Mouse (Mus musculus): Measurements from ENCODE around the gene Serpina3a. TPM values are rescaled to one million over a fixed set of nuclear protein-coding genes. Genes with fewer than 3 reads are reported as not detected.
"Not testable (repeated sequence)": the region's sequence is repeated elsewhere in the genome, so short reads cannot be mapped to it uniquely, and the experiment has no call there.

Gene Serpina3a
- not detected for total RNA-seq (2021)

DNA sequence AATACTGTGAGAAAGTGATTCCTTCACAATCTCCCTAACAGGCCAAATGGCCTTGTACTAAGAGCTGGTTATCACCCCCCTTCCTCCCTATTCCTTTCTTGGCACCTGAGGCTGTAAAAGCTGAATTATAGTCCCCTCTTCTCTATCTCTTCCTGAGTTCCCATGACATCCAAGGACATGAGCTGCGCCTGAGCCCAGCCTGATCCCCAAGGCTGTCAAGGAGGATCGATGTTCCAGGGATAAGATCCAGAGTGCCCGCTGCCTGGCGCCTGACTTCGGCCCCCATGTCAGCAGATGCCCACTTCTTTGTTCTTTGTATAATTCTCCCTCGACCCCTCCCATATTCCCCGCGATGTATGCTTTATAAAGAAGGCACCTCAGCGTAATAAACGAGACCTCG lies at the start of gene Serpina3a:
Gene Serpina3a, plus strand, starts transcription at position 392 of the 400 bp plus-strand sequence.
- DNase-seq (ENCODE audit: extremely low spot score in 1 of 2, low spot score in 1 of 2), result not testable (repeated sequence)

DNA sequence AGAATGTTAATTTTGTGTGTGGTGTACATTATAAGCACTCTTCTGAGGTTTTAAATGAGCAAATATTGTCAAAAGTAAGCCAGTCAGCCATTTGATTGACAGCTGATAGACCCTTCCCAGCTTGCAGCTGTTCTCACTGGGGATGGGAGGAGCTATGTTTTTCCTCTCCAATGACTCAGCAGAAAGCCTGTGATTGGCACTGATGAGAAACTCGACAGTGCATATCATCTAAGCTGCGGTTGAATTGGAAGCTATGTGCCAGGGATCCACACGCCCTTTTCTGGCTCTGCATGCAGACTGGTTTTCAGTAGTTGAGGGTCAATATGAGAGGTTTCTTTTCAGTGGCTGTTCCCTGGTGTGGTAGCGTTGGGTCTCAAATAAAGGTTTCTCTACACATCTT lies 48.0 kb upstream of the Serpina3a start:
- no peak for DNase-seq (ENCODE audit: extremely low spot score in 1 of 2, low spot score in 1 of 2)

DNA sequence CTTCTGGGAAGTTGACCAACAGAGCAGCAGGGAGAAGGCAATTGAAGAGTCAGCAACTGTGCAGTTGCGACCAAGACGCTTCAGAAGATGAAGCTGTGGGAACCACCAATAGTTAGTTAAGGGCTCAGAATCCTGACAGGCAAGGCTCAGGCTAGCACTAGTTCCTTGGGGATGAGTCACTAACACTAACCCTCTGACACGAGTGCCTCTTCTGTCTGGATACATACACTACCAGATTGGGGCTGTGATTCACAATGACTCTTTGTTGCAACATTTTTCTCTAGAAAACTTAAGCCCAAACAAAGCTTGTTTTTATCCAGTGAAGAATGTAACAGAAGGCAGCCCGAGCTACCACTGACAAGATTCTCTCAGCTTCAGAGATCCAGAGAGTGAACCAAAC lies 47.5 kb upstream of the Serpina3a start:
- no peak for DNase-seq (ENCODE audit: extremely low spot score in 1 of 2, low spot score in 1 of 2)

DNA sequence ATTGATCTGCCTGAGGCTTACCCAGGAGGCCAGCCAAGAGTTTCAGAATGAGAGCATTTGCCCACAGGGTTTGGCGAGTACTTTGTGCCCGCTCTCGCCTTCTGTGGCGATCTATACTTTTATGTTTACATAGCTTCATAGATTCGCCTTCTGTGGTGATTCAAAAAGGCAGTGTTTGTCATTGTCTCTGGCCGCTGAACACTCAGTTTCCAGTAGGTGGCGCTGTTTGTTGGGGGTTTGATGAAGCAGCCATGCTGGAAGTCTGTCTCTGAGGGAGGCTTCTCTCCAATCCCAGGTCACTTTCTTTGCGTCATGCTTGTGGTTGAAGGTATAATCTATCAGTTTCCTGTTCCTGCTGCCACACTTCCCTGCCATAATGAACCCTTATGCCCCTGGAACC lies 46.3 kb upstream of the Serpina3a start:
- peak in 1 of 2 experiments; percentile 60 for DNase-seq (ENCODE audit: extremely low spot score in 1 of 2, low spot score in 1 of 2)

- peak in 1 of 2 experiments; percentile 35 for DNase-seq (ENCODE audit: extremely low spot score in 1 of 2, low spot score in 1 of 2)
Observed at GRCm38 (mm10) chr12:104067549-104067948, 45.0 kb upstream of the Serpina3a start.

DNA sequence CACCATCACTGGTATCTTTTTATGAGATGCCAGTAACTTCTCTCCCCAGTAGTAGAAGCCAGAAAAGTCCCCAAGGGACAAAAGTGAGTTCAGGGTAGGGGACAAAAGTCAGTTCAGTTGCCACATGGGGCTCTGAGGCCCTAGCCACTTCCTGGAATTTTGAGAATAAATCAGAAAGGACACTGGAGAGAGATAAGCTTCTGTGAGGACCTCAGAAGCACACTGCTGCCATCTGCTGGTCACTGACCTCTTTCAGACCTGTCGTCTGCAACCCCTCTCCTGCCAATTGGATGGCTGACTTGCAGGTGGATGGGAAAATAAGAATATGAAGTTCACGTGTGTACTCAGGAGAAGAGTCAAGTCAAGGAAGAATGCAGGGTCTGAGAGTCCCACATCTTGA lies 42.9 kb upstream of the Serpina3a start:
- DNase-seq (ENCODE audit: extremely low spot score in 1 of 2, low spot score in 1 of 2), result peak; percentile 64 to 95

GRCm38 (mm10) chr12:104071708-104072107 lies 40.8 kb upstream of the Serpina3a start:
- DNase-seq (ENCODE audit: extremely low spot score in 1 of 2, low spot score in 1 of 2), result no peak

GRCm38 (mm10) chr12:104072286-104072685 lies 40.2 kb upstream of the Serpina3a start:
- no peak for DNase-seq (ENCODE audit: extremely low spot score in 1 of 2, low spot score in 1 of 2)

DNA sequence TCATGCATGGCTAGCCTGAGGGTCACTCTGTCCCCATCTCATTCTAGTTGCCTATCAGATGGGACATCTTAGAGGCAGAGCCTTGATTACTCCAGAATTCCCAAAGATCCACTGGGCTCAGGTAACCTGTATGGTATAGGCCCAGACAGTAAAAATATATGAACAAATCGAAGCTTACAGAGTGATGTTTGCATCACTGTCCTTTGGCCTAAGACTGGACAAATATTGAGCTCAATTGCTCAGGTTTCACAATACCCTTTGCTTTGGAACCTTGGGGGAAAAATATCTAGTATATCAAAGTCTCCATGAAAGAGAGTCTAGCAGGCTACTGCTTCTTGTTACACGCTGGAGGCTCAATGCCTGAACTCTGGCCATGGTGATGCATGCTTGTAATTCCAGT lies 22.4 kb upstream of the Serpina3a start:
- DNase-seq (ENCODE audit: extremely low spot score in 1 of 2, low spot score in 1 of 2), result no peak

- no peak for DNase-seq (ENCODE audit: extremely low spot score in 1 of 2, low spot score in 1 of 2)
Observed at GRCm38 (mm10) chr12:104091303-104091702, 21.2 kb upstream of the Serpina3a start.

GRCm38 (mm10) chr12:104100768-104101167 lies 11.8 kb upstream of the Serpina3a start, which contains the start of gene Serpina5:
Gene Serpina5 (plus strand): TSS chr12:104101113.
- DNase-seq (ENCODE audit: extremely low spot score in 1 of 2, low spot score in 1 of 2), result no peak

DNA sequence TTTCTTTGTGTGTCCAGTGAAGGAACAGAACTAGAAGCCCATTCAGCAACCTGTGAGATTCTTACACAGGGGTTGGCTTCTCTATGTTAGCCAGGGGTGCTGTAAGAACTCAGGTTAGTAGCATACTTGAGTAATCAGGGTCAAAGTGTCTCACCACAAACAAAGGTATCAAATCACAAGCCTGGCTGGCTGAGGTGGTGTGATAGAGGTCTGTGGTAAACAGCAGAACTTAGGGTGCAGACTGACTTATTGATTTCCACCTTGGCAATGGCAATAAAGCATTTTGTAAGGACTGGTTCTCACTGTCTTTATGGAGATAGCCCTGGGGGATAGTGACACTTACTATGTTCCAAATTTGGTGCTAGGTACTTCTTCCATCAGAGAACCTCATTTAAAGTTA lies 6.7 kb upstream of the Serpina3a start:
- no peak for DNase-seq (ENCODE audit: extremely low spot score in 1 of 2, low spot score in 1 of 2)

DNA sequence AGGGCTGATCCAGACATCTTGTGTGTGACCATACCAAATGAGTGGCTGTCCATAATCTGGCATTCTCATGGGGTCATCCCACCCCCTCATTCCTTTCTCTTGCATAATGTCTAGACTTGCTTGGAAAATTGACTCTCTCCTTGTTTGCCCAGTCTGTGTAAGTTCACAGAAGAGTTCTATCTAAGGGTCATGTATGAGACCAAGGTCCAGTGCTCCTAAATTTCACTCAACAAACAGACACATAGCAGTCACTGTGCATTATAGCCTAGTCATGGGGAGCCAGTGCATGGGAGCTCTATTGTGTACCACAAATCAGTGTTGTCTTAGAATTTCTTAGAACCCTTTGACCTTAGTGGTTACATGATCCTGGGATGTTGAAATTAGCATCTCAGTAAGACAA lies 5.6 kb upstream of the Serpina3a start:
- DNase-seq (ENCODE audit: extremely low spot score in 1 of 2, low spot score in 1 of 2), result no peak

DNA sequence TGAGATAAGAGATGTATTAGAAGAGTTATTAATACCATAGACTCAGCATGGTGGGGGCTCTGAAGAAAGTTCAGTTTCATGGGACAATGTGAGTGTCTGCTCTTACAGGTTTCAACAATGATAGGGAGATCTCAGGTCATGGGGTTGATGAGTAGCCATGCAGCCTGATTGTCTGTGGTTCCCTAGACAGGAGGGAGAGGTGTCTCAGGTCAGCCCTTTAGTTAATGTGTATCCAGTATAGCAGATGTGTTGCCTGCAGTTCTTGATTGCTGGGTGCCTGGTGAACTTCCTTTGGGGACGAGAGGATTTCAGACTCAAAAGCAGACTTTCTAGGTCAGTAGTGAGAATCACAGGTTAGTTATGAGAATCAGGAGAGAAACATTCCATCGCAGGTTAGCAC lies 4.0 kb upstream of the Serpina3a start:
- no peak for DNase-seq (ENCODE audit: extremely low spot score in 1 of 2, low spot score in 1 of 2)

GRCm38 (mm10) chr12:104114921-104115579 lies 2.5 kb downstream of the Serpina3a start:
- no peak for DNase-seq (ENCODE audit: extremely low spot score in 1 of 2, low spot score in 1 of 2)

GRCm38 (mm10) chr12:104123097-104123496 lies 10.6 kb downstream of the Serpina3a start:
- no peak for DNase-seq (ENCODE audit: extremely low spot score in 1 of 2, low spot score in 1 of 2)

GRCm38 (mm10) chr12:104123996-104124395 lies 11.5 kb downstream of the Serpina3a start:
- no peak for DNase-seq (ENCODE audit: extremely low spot score in 1 of 2, low spot score in 1 of 2)

DNA sequence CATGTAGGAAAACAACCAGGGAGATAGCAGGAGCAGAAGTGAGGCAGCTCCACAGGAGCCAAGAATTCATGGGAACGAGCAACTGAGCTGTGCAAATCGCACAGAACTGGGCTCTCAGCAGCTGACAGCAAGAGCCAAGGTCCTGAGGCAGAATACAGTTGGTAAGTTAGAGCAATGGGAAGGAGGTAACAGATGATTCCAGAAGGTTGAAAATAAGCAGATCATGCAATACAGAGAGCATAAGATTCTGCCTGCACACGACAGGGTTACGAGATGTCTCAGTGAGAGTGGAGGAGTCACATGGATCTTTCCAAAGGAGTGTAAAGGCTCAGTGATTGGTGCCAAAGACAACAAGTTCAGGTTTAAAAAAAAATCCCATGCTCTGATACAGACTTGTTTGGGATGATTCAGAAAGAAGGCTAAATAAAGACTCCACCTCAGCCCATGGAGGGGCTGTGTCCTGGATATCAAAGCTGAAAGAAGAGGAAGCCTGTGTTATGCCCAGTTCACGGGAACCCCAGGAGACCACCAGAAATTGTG lies 12.6 kb downstream of the Serpina3a start:
- DNase-seq (ENCODE audit: extremely low spot score in 1 of 2, low spot score in 1 of 2), result no peak

- no peak for DNase-seq (ENCODE audit: extremely low spot score in 1 of 2, low spot score in 1 of 2)
Observed at GRCm38 (mm10) chr12:104127696-104128095, 15.2 kb downstream of the Serpina3a start, which contains the start of gene Serpina3b. Gene Serpina3b (plus strand): TSS chr12:104127996.

DNA sequence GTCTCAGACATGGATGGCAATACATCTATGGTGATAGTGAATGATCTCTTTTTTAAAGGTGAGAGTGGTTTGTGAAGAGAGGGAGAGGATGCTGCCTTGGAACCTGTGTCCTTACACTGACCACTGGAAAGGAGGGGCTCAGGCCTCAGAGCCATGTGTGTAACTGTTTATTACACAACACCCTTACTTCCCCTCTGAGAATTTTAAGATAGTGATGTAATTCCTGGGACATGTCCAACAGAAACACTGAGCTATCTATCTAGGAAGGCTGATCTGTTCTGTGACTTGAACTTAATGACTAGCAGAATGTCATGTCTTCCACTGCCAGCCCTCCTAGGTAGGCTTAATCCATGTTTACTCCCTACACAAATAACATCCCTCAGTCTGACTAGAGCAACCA lies 18.5 kb downstream of the Serpina3a start:
- DNase-seq (ENCODE audit: extremely low spot score in 1 of 2, low spot score in 1 of 2), result no peak

GRCm38 (mm10) chr12:104138216-104138615 lies 25.7 kb downstream of the Serpina3a start:
- DNase-seq (ENCODE audit: extremely low spot score in 1 of 2, low spot score in 1 of 2), result no peak

DNA sequence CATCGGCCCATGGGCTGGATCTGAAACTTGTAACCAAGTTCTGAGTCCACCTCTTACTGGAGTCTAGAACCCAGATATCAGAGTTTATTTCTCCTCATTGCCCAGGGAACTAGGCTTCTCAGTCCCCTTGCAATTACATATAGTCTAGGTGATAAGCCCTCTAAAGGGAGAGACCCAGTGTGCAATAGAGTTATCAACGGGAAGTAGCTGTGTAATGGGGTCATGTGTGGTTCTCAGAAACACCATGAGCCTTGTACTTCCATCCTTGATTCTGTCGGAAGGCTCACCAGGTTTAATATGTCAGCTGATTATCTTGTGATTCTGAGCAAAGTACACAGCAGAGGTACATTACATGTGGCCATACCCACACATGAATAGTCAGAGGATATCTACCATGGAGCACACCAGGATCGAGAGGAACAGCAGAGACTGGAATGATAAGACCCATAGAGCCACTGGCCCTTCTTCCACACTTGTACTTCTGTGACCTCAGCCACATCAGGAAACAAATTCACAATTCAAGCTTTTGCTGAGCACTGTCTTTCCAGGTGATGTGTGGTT lies 28.1 kb downstream of the Serpina3a start:
- no peak for DNase-seq (ENCODE audit: extremely low spot score in 1 of 2, low spot score in 1 of 2)
